Mouse (Mus musculus) liver, embryonic 14.5 days (tissue): Measurements from ENCODE around the gene Il27.

ENCODE experiments used
- CTCF ChIP-seq: IDR thresholded peaks from 2 replicates; pipeline ENCODE4 v1.5.1; 2016; ENCODE audit warnings: antibody characterized with exemption, low read depth, control low read depth
- EP300 ChIP-seq: IDR thresholded peaks from 2 replicates; pipeline ENCODE4 v1.6.1; 2016; ENCODE audit warnings: antibody characterized with exemption, low read depth

DNA sequence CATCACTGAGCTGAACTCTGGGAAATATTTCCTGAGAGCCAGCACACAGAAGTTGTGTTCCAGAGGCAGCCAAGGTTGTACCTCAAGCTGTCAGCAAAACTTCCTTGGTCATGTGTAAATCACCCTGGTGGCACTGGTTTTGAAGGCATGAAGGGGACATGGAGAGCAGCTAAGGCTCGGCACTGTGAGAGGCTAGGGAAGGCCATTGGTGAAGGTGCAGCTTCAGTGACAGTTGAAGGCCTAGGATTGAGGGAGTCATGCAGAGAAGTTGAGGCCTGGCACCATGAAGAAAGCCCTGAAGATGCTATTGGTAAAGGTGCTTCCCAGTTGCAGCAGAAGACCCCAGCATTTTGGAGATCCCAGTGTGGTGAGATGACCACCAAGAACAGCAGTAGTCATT is 53.1 kb downstream of the Il27 start:
- TF ChIP-seq EP300 = no peak
- no peak for TF ChIP-seq CTCF
